Mouse (Mus musculus): ENCODE measurements at regions not wholly inside any gene's neighbourhood (a gene's known extent, or its start where the extent isn't known, plus 50 kb on each side); places are given as distances from the start of the nearest gene placed in this dataset.

DNA sequence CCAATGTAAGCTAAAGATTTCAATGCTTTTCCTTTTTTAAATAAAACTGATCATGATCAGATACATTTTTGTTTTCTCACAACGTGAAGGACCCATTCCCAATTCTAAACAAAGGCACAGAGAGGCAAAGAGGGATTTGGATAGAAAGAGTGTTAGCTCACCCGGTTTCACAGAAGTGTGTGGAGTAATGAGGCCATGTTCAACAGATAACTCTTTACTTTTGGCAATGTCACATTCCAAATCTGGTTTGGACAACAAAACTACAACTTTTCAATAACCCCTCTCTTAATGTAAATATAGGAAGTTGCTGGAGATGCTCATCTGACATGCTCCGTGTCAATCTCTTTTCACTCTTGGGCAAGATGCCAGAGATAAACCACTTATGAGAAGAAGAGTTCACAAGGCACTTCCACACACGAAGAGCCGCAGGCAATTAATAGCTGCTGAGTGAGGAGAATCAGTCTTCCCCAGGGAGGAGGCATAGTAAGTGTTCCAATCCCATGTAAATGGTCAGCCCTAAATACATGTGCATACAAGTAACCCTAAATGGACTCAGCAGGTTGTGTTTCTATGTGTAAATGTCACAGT lies 112.7 kb upstream of the Ednra start:
- H3K4me1 ChIP-seq (replicated peaks; ENCODE audit: control insufficient read depth, insufficient read depth, low read length) = no peaks in the 10 kb centered on the region
- WGBS = 78% methylated on average over 5 of the region's 5 CpGs
- H3K27me3 ChIP-seq (ENCODE audit: control insufficient read depth, insufficient read depth, low read length) = no peaks in the 10 kb centered on the region
- H3K36me3 ChIP-seq (replicated peaks; ENCODE audit: control insufficient read depth, insufficient read depth) = no peaks in the 10 kb centered on the region
- H3K9ac ChIP-seq = no peak overlapping the region
- H3K9me3 ChIP-seq (ENCODE audit: control insufficient read depth, low read length) = no peaks in the 10 kb centered on the region
- no peak overlapping the region for H3K27ac ChIP-seq
- H3K4me3 ChIP-seq (replicated peaks; ENCODE audit: low read length) = no peak overlapping the region
- ATAC-seq (ENCODE audit: low FRiP score) (no peak), DNase-seq (ENCODE audit: low spot score) (no peak)
- no peak overlapping the region for H3K4me2 ChIP-seq (replicated peaks)

- no peaks in the 10 kb centered on the region for H3K4me1 ChIP-seq (replicated peaks; ENCODE audit: control insufficient read depth, insufficient read depth, low read length)
- H3K9me3 ChIP-seq (ENCODE audit: control insufficient read depth, low read length) = no peaks in the 10 kb centered on the region
- no peak overlapping the region for H3K4me3 ChIP-seq (replicated peaks; ENCODE audit: low read length)
- no peak overlapping the region for H3K9ac ChIP-seq
- ATAC-seq (ENCODE audit: low FRiP score) = no peak
- 80% methylated on average over 7 of the region's 7 CpGs for WGBS
- H3K36me3 ChIP-seq (replicated peaks; ENCODE audit: control insufficient read depth, insufficient read depth) = no peaks in the 10 kb centered on the region
- no peaks in the 10 kb centered on the region for H3K27me3 ChIP-seq (ENCODE audit: control insufficient read depth, insufficient read depth, low read length)
- no peak overlapping the region for H3K4me2 ChIP-seq (replicated peaks)
- no peak for DNase-seq (ENCODE audit: low spot score)
- no peak overlapping the region for H3K27ac ChIP-seq
Measured at GRCm38 (mm10) chr8:77842392-77843139, 118.3 kb upstream of the Ednra start.

DNA sequence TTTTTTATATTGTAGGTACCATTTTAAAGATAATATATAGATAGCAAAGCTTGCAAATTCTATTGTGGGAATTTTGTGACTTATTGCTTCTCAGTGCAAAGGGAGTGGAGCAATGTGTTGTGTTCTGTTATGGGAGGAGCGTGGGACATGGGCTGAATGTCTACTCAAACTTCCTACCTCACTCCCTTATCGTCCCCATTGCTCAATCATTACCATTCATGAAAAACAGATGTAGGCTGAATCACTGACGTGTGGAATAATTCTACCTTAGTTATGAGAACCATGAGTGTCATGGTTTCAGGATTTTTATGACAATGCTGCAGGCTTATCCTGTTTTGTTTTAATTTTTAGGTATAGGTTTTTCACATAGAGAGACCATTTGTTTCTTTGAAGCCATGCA lies 119.0 kb upstream of the Ednra start:
- Histone ChIP-seq H3K27ac (no peak overlapping the region), H3K4me2 (replicated peaks) (no peak overlapping the region), H3K36me3 (replicated peaks; ENCODE audit: control insufficient read depth, insufficient read depth) (no peaks in the 10 kb centered on the region), H3K4me1 (replicated peaks; ENCODE audit: control insufficient read depth, insufficient read depth, low read length) (no peaks in the 10 kb centered on the region), H3K4me3 (replicated peaks; ENCODE audit: low read length) (no peak overlapping the region), H3K9me3 (ENCODE audit: control insufficient read depth, low read length) (no peaks in the 10 kb centered on the region), H3K27me3 (ENCODE audit: control insufficient read depth, insufficient read depth, low read length) (no peaks in the 10 kb centered on the region), H3K9ac (no peak overlapping the region)
- DNase-seq (ENCODE audit: low spot score) = no peak
- ATAC-seq (ENCODE audit: low FRiP score) = no peak
- WGBS = 86% methylated on average over 3 of the region's 3 CpGs

DNA sequence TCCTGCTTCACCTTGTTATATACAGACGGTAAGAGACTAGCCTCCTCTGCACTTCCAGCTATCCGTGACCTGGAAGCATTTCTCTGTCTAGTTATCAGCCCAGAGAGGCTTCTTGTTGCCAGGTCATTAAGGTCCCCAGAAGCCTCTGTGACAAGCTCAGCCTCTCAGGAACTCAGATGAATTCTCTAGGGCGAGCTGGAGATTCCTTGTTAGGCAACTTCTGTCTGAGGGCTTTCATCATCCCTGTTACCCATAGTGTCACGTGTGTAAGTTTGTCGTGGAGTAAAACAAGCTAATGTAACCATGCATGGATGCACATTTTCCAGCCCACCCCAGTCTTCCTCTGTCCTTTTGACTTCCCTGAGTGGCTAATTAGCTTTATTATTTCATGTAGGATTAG lies 126.3 kb upstream of the Ednra start:
- no peak for DNase-seq (ENCODE audit: low spot score)
- Histone ChIP-seq H3K4me3 (replicated peaks; ENCODE audit: low read length) (no peak overlapping the region), H3K9me3 (ENCODE audit: control insufficient read depth, low read length) (no peaks in the 10 kb centered on the region), H3K27ac (no peak overlapping the region), H3K36me3 (replicated peaks; ENCODE audit: control insufficient read depth, insufficient read depth) (no peaks in the 10 kb centered on the region), H3K27me3 (ENCODE audit: control insufficient read depth, insufficient read depth, low read length) (no peaks in the 10 kb centered on the region), H3K4me2 (replicated peaks) (no peak overlapping the region), H3K9ac (no peak overlapping the region), H3K4me1 (replicated peaks; ENCODE audit: control insufficient read depth, insufficient read depth, low read length) (no peaks in the 10 kb centered on the region)
- 91% methylated on average over 5 of the region's 5 CpGs for WGBS
- no peak for ATAC-seq (ENCODE audit: low FRiP score)

GRCm38 (mm10) chr8:77870264-77870663 lies 146.0 kb upstream of the Ednra start:
- no peaks in the 10 kb centered on the region for H3K27me3 ChIP-seq (ENCODE audit: control insufficient read depth, insufficient read depth, low read length)
- no peaks in the 10 kb centered on the region for H3K4me1 ChIP-seq (replicated peaks; ENCODE audit: control insufficient read depth, insufficient read depth, low read length)
- no peak overlapping the region for H3K27ac ChIP-seq
- H3K4me3 ChIP-seq (replicated peaks; ENCODE audit: low read length) = no peak overlapping the region
- ATAC-seq (ENCODE audit: low FRiP score) (no peak), DNase-seq (ENCODE audit: low spot score) (no peak)
- no peaks in the 10 kb centered on the region for H3K36me3 ChIP-seq (replicated peaks; ENCODE audit: control insufficient read depth, insufficient read depth)
- no peak overlapping the region for H3K4me2 ChIP-seq (replicated peaks)
- no peaks in the 10 kb centered on the region for H3K9me3 ChIP-seq (ENCODE audit: control insufficient read depth, low read length)
- WGBS = 38% methylated on average over 6 of the region's 6 CpGs
- H3K9ac ChIP-seq = no peak overlapping the region

DNA sequence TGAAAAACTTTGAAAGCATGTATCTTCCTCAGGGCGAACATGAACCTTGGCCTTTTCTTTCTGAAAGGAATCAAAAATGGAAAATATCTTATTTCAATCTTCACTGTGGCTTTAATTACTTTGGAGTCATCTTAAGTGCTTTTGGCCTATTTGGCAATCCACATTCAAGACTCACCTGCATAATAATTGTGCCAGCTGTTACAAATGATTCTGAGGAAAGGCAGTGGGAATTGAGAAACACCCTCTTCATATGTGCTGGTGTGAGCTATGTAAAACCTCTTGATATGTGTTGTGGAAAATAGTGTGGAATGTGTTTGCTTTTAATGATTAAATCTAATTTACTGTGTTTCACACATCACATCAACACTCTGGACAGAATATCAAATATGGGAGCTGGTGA lies 148.5 kb upstream of the Ednra start:
- WGBS = 92% methylated on average over 1 of the region's 1 CpGs
- H3K4me3 ChIP-seq (replicated peaks; ENCODE audit: low read length) = no peak overlapping the region
- H3K4me1 ChIP-seq (replicated peaks; ENCODE audit: control insufficient read depth, insufficient read depth, low read length) = no peaks in the 10 kb centered on the region
- ATAC-seq (ENCODE audit: low FRiP score) (no peak), DNase-seq (ENCODE audit: low spot score) (no peak)
- H3K27me3 ChIP-seq (ENCODE audit: control insufficient read depth, insufficient read depth, low read length) = no peaks in the 10 kb centered on the region
- no peaks in the 10 kb centered on the region for H3K36me3 ChIP-seq (replicated peaks; ENCODE audit: control insufficient read depth, insufficient read depth)
- no peak overlapping the region for H3K9ac ChIP-seq
- H3K4me2 ChIP-seq (replicated peaks) = no peak overlapping the region
- H3K27ac ChIP-seq = no peak overlapping the region
- no peaks in the 10 kb centered on the region for H3K9me3 ChIP-seq (ENCODE audit: control insufficient read depth, low read length)

DNA sequence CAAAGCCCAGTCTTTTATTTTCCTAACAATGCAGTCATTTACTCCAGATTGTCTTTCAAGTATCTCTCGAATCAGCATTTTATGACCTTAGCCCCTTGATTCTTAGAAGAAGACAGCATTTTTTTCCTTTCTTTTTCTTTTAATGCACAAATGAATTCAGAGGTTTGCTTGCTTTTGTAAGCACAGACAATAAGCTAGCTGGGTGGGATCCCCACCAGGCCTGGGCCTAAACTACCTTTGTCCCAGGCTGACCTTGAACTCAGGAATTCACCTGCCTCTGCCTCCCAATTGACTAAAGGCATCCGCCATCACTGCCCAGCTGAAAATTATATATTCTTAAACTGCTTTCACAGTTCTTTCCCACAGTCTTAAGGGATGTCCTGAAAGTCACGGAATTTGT lies 195.5 kb upstream of the Ednra start:
- no peak for ATAC-seq (ENCODE audit: low FRiP score)

DNA sequence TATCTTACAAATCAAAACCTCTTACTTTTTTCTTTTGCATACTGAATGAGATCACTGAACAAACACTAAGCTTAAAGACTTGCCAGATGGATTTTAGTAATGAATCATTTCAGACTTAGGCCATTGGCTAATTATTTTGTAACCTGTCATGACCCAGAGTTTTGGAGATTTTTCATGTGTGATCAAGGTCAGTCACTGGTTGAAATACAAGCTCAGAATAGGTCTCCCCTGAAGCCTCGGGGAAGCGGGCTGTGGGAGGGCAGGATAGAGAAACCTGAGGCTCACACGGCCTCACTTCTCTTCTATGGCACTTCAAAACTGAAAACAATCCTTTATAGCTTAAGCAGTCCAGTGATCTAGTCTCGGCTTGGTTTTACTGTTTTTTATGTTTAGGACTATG lies 197.6 kb upstream of the Ednra start:
- no peak for ATAC-seq (ENCODE audit: low FRiP score)
- H3K36me3 ChIP-seq (replicated peaks; ENCODE audit: control insufficient read depth, insufficient read depth) = no peaks in the 10 kb centered on the region
- no peak for DNase-seq (ENCODE audit: low spot score)
- no peak overlapping the region for H3K27ac ChIP-seq
- H3K4me2 ChIP-seq (replicated peaks) = no peak overlapping the region
- 0 out of 2 replicates have a peak, but pooled peaks cover 3% of the 10 kb centered on the region for H3K9me3 ChIP-seq (ENCODE audit: control insufficient read depth, low read length)
- no peaks in the 10 kb centered on the region for H3K4me1 ChIP-seq (replicated peaks; ENCODE audit: control insufficient read depth, insufficient read depth, low read length)
- no peaks in the 10 kb centered on the region for H3K27me3 ChIP-seq (ENCODE audit: control insufficient read depth, insufficient read depth, low read length)
- no peak overlapping the region for H3K4me3 ChIP-seq (replicated peaks; ENCODE audit: low read length)
- no peak overlapping the region for H3K9ac ChIP-seq
- 82% methylated on average over 4 of the region's 4 CpGs for WGBS

More for the DNA sequence above, 195.5 kb upstream of the Ednra start:
- 0 out of 2 replicates have a peak, but pooled peaks cover 3% of the 10 kb centered on the region for H3K9me3 ChIP-seq (ENCODE audit: control insufficient read depth, low read length)
- H3K9ac ChIP-seq = no peak overlapping the region
- no peaks in the 10 kb centered on the region for H3K36me3 ChIP-seq (replicated peaks; ENCODE audit: control insufficient read depth, insufficient read depth)
- no peak overlapping the region for H3K27ac ChIP-seq
- 86% methylated on average over 3 of the region's 3 CpGs for WGBS
- H3K4me3 ChIP-seq (replicated peaks; ENCODE audit: low read length) = no peak overlapping the region
- H3K27me3 ChIP-seq (ENCODE audit: control insufficient read depth, insufficient read depth, low read length) = no peaks in the 10 kb centered on the region
- H3K4me2 ChIP-seq (replicated peaks) = no peak overlapping the region
- no peaks in the 10 kb centered on the region for H3K4me1 ChIP-seq (replicated peaks; ENCODE audit: control insufficient read depth, insufficient read depth, low read length)
- no peak for DNase-seq (ENCODE audit: low spot score)

DNA sequence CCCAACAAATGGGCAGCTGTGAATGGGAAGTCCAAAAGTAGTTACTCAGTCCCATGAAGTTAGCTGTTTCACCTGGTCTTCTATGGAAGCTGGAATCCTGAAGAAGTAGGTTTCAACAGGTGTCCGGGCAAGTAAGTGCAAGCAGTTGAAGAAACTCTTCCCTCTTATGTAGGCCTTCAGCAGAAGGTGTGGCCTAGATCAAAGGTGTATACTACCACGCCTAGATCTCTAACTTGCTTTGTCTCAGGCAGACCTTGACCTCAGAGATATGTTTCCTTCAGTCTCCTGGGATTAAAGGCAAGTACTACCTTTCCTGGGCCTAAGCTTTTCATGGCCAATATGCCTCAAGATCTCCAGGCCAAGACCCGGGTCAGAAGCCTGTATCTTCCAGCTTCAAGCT lies 223.4 kb upstream of the Ednra start:
- ATAC-seq (ENCODE audit: low FRiP score) = no peak
- Histone ChIP-seq H3K4me2 (replicated peaks) (no peak overlapping the region), H3K27me3 (ENCODE audit: control insufficient read depth, insufficient read depth, low read length) (no peaks in the 10 kb centered on the region), H3K27ac (no peak overlapping the region), H3K4me3 (replicated peaks; ENCODE audit: low read length) (no peak overlapping the region), H3K9ac (no peak overlapping the region), H3K9me3 (ENCODE audit: control insufficient read depth, low read length) (no peaks in the 10 kb centered on the region), H3K36me3 (replicated peaks; ENCODE audit: control insufficient read depth, insufficient read depth) (no peaks in the 10 kb centered on the region), H3K4me1 (replicated peaks; ENCODE audit: control insufficient read depth, insufficient read depth, low read length) (no peaks in the 10 kb centered on the region)
- DNase-seq (ENCODE audit: low spot score) = no peak
- WGBS = 91% methylated on average over 3 of the region's 3 CpGs

Data from hindbrain, embryonic 14.5 days (tissue).